Mouse (Mus musculus): ENCODE results near the gene Samd14. TPM values are rescaled to one million over a fixed set of nuclear protein-coding genes. Genes with fewer than 3 reads are reported as not detected.

Gene Samd14
- polyA plus RNA-seq, 1 experiment = 14.4 TPM

DNA sequence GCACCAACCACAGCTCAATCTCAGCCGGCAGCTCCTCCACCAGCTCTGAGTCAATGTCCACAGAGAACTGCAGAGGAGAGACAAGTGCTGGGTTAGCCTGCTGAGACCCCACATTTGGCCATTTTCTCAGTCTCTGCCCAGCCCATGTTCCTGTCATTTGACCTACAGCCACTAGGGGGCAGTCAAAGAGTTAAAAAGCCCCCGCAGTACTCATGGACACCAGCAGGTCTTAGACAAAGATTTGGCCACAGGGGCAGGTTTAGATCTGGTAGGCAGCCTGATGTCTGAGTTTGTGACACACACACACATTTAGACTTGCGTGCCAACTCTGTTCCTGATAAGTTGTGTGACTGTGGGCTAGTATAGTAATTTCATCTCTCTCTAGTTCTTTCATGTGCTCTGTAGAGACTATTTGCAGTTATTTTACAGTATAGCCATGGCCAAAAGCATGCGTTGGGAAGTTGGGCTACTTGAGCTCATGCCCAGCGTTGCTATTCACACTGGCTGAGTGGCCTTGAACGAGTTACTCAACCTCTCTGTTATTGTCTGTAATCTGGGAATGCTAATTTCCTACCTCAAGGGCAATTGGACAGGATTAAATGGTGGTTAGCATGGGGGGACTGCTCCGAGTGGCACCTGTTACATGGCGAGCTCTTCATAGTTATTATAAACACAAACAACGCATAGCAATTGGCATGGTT lies 37.5 kb downstream of the Samd14 start:
- no peak for TF ChIP-seq USF1 (IDR thresholded peaks at IDR 0.05; ENCODE audit: low read depth)
- no peak for TF ChIP-seq MAX (IDR thresholded peaks at IDR 0.05; ENCODE audit: low read depth)
- no peak for TF ChIP-seq MYOD1 (IDR thresholded peaks at IDR 0.05; ENCODE audit: control insufficient read depth in 1 of 3, insufficient read length in 2 of 3, low read depth in 2 of 3)
- TF ChIP-seq TCF3 (IDR thresholded peaks at IDR 0.05; ENCODE audit: insufficient read length, low read depth) = no peak
- no peak for TF ChIP-seq POLR2AphosphoS2 (IDR thresholded peaks at IDR 0.05; ENCODE audit: insufficient read length, low read depth)
- H3K79me2 ChIP-seq (ENCODE audit: control insufficient read depth, insufficient read depth) = no peaks in the 10 kb centered on the region
- no peak overlapping the region for H3K4me2 ChIP-seq (ENCODE audit: low read depth)
- H3K36me3 ChIP-seq (ENCODE audit: control insufficient read depth, insufficient read depth) = peaks cover 6% of the 10 kb centered on the region
- no peaks in the 10 kb centered on the region for H3K27me3 ChIP-seq (ENCODE audit: control insufficient read depth, insufficient read depth, insufficient read length)
- no peak overlapping the region for H3K4me3 ChIP-seq
- H3ac ChIP-seq (ENCODE audit: control insufficient read depth, insufficient read length) = no peak overlapping the region

DNA sequence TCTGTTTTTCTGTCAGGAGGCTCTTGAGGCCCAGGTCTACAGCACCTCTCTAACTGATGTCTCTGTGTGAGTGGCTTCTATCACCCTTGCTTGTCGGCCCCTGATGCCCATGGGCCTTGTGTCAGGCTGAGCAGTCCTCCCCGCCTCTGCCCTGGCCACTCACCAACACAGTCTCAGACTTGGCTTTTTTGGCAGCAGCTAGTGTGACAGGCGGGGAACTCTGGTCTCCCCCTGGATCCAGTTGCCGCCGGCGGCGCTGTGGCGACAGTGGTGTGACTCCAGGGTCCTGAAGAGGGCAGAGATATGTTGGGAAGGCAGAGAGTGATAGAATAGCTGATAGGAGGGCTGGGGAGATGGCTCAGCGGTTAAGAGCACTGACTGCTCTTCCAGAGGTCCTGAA lies 43.4 kb downstream of the Samd14 start:
- peaks cover 6% of the 10 kb centered on the region for H3K36me3 ChIP-seq (ENCODE audit: control insufficient read depth, insufficient read depth)
- H3K4me3 ChIP-seq = no peak overlapping the region
- no peaks in the 10 kb centered on the region for H3K27me3 ChIP-seq (ENCODE audit: control insufficient read depth, insufficient read depth, insufficient read length)
- no peaks in the 10 kb centered on the region for H3K79me2 ChIP-seq (ENCODE audit: control insufficient read depth, insufficient read depth)
- H3ac ChIP-seq (ENCODE audit: control insufficient read depth, insufficient read length) = no peak overlapping the region
- TF ChIP-seq MYOG (IDR thresholded peaks at IDR 0.05; ENCODE audit: control insufficient read depth in 1 of 3, insufficient read depth in 1 of 3, insufficient read length in 2 of 3, low read depth in 2 of 3) = no peak
- no peak for TF ChIP-seq REST (IDR thresholded peaks at IDR 0.05; ENCODE audit: insufficient read depth, insufficient read length)
- no peak for TF ChIP-seq POLR2A (IDR thresholded peaks at IDR 0.05; ENCODE audit: insufficient read length, low read depth)
- no peak for TF ChIP-seq USF1 (IDR thresholded peaks at IDR 0.05; ENCODE audit: low read depth)
- TF ChIP-seq POLR2AphosphoS2 (IDR thresholded peaks at IDR 0.05; ENCODE audit: insufficient read length, low read depth) = no peak
- no peak for TF ChIP-seq MAX (IDR thresholded peaks at IDR 0.05; ENCODE audit: low read depth)
- no peak overlapping the region for H3K4me2 ChIP-seq (ENCODE audit: low read depth)

DNA sequence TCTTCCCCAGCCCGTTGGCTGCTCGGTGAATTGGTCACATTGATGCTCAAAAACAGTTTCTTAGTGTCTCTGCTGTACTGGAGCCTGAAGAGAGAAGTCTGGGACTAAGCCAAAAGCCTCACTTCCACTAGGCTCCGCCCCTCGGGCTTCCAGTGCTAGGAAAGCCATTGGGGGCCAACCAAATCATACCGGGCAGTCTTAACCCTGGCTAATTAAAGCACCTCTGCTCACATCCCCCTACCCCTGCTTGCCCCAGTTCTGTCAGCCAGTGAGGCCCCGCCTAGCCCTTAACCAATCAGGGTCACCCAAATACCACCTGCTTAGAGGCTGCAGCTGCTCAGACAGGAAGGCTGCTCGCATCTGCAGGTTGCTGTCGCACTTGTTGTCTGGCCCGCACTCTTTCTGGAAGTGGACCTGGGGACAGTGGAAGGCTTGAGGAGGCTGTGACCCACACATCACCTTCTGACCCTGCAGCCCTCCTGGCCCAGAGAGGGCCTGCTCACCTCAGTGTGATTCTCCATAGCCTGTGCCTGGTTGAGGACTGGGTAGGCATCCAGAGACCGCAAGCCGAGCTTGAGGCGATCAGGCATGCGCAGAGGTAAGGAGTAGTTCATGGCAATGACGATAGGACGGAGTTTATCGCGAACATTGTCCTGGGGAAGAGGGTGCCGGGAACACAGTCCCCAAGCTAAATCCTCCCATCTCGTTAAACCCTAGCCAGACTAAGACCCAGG lies 47.3 kb downstream of the Samd14 start:
- no peak for TF ChIP-seq MYOG (IDR thresholded peaks at IDR 0.05; ENCODE audit: control insufficient read depth in 1 of 3, insufficient read depth in 1 of 3, insufficient read length in 2 of 3, low read depth in 2 of 3)
- TF ChIP-seq TCF3 (IDR thresholded peaks at IDR 0.05; ENCODE audit: insufficient read length, low read depth) = no peak
- TF ChIP-seq REST (IDR thresholded peaks at IDR 0.05; ENCODE audit: insufficient read depth, insufficient read length) = no peak
- no peak for TF ChIP-seq MYOD1 (IDR thresholded peaks at IDR 0.05; ENCODE audit: control insufficient read depth in 1 of 3, insufficient read length in 2 of 3, low read depth in 2 of 3)
- TF ChIP-seq E2F4 (IDR thresholded peaks at IDR 0.05; ENCODE audit: insufficient read depth) = no peak
- no peak for TF ChIP-seq POLR2A (IDR thresholded peaks at IDR 0.05; ENCODE audit: insufficient read length, low read depth)
- TF ChIP-seq USF1 (IDR thresholded peaks at IDR 0.05; ENCODE audit: low read depth) = no peak
- TF ChIP-seq CEBPB (IDR thresholded peaks at IDR 0.05; ENCODE audit: insufficient read depth, poor library complexity, severe bottlenecking) = no peak
- no peak for TF ChIP-seq SRF (IDR thresholded peaks at IDR 0.05; ENCODE audit: control insufficient read depth, insufficient read length, low read depth)
- TF ChIP-seq TCF12 (IDR thresholded peaks at IDR 0.05; ENCODE audit: insufficient read depth, poor library complexity, severe bottlenecking) = no peak
- no peak for TF ChIP-seq MAX (IDR thresholded peaks at IDR 0.05; ENCODE audit: low read depth)
- H3K4me2 ChIP-seq (ENCODE audit: low read depth) = no peak overlapping the region
- no peak overlapping the region for H3ac ChIP-seq (ENCODE audit: control insufficient read depth, insufficient read length)
- H3K79me2 ChIP-seq (ENCODE audit: control insufficient read depth, insufficient read depth) = no peaks in the 10 kb centered on the region
- H3K27me3 ChIP-seq (ENCODE audit: control insufficient read depth, insufficient read depth, insufficient read length) = no peaks in the 10 kb centered on the region
- no peak overlapping the region for H3K4me3 ChIP-seq
- peaks cover 5% of the 10 kb centered on the region for H3K36me3 ChIP-seq (ENCODE audit: control insufficient read depth, insufficient read depth)

DNA sequence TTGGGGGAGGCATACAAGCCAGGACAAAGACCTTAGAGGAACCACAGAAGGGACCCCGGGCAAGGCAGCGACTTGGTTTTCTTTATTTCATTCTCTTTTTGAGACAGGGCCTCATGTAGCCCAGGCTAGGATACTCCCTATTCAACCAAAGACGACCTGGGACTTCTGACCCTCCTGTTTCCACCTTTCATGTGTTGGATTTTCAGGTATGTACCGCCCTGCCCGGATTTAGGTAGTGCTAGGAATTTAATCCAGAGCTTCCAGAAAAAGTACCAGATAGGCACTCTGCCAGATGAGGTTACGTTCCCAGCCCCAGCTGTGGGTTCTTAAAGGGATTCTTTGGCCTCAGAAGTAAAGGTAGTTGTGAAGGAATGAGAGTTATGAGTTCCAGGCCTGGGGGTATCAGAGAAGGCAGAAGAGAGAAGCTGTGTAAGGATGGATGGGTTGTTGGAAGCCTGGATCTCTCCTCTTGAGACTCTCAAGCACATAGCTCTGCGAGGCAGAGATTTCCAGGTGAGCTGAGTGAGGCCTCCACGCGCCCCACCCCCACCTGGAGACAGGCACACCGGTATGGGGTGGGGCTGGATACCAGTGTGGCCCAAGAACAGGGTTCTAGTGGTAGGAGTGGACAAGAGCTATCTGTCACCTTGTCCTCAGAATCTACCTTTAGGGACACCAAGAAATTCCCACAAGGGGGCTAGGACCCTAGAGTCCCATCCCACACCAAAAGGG lies 59.7 kb downstream of the Samd14 start:
- no peak overlapping the region for H3K4me3 ChIP-seq
- no peaks in the 10 kb centered on the region for H3K27me3 ChIP-seq (ENCODE audit: control insufficient read depth, insufficient read depth, insufficient read length)
- H3K36me3 ChIP-seq (ENCODE audit: control insufficient read depth, insufficient read depth) = peaks cover 8% of the 10 kb centered on the region
- no peaks in the 10 kb centered on the region for H3K79me2 ChIP-seq (ENCODE audit: control insufficient read depth, insufficient read depth)
- H3K4me2 ChIP-seq (ENCODE audit: low read depth) = no peak overlapping the region
- TF ChIP-seq REST (IDR thresholded peaks at IDR 0.05; ENCODE audit: insufficient read depth, insufficient read length) (no peak), TCF3 (IDR thresholded peaks at IDR 0.05; ENCODE audit: insufficient read length, low read depth) (no peak), TCF12 (IDR thresholded peaks at IDR 0.05; ENCODE audit: insufficient read depth, poor library complexity, severe bottlenecking) (no peak), POLR2A (IDR thresholded peaks at IDR 0.05; ENCODE audit: insufficient read length, low read depth) (no peak), CEBPB (IDR thresholded peaks at IDR 0.05; ENCODE audit: insufficient read depth, poor library complexity, severe bottlenecking) (no peak), SRF (IDR thresholded peaks at IDR 0.05; ENCODE audit: control insufficient read depth, insufficient read length, low read depth) (no peak), MYOD1 (IDR thresholded peaks at IDR 0.05; ENCODE audit: control insufficient read depth in 1 of 3, insufficient read length in 2 of 3, low read depth in 2 of 3) (no peak), E2F4 (IDR thresholded peaks at IDR 0.05; ENCODE audit: insufficient read depth) (no peak), USF1 (IDR thresholded peaks at IDR 0.05; ENCODE audit: low read depth) (no peak), MYOG (IDR thresholded peaks at IDR 0.05; ENCODE audit: control insufficient read depth in 1 of 3, insufficient read depth in 1 of 3, insufficient read length in 2 of 3, low read depth in 2 of 3) (no peak)
- H3ac ChIP-seq (ENCODE audit: control insufficient read depth, insufficient read length) = no peak overlapping the region

Data from myocyte (in vitro differentiated cells).